Mouse (Mus musculus): ENCODE data around the gene Tmem88b.

DNA sequence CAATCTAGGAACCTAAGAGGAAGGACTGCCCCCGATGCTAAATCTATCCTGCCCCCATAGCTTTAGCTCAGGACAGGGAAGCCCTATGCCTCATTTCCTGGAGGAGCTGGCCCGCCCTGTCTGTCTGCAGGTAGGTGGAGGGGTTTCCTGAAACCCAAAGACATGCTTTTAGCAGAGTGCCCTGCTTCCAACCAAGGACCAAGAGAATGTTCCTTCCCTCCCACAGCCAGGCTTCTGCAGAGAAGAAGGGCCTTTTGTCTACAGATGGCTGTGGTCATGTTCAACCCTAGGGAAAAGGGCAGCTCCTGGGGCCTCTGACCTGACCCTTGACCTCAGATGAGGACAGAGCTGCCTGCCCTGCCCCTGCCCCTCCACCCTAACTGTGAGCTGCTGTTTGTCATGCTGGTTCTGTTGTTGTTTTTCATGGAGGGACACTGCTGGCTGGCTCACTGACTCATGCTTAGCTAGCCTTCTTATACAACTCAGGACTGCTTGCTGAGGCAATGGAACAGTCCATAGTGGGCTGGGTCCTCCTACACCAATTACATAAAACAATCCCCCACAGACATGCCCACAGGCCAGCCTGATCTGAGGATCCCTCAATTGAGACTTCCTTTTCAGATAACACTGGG is 8.9 kb downstream of the Tmem88b start:
- TF ChIP-seq MYC (IDR thresholded peaks at IDR 0.05; ENCODE audit: low read depth, low read length): no peak
- no peak for TF ChIP-seq POLR2A (IDR thresholded peaks at IDR 0.05; ENCODE audit: control insufficient read depth in 1 of 2, insufficient read depth in 1 of 2, low read depth in 1 of 2, low read length in 2 of 2, poor library complexity in 1 of 2)
- no peak for TF ChIP-seq GABPA (IDR thresholded peaks at IDR 0.05; ENCODE audit: low read depth, low read length)
- no peak for TF ChIP-seq MAX (IDR thresholded peaks at IDR 0.05; ENCODE audit: low read length)
